Mouse (Mus musculus): ENCODE measurements around the gene Gm10322. TPM values are rescaled to one million over a fixed set of nuclear protein-coding genes. Genes with fewer than 3 reads are reported as not detected.

Gene Gm10322
- total and polyA plus RNA-seq, 3 experiments, result not detected

- TF ChIP-seq GATA1 (IDR thresholded peaks at IDR 0.05; ENCODE audit: borderline replicate concordance, low read length) (no peak), CTCF (IDR thresholded peaks at IDR 0.05; ENCODE audit: low read depth, low read length) (no peak), GATA2 (IDR thresholded peaks at IDR 0.05; ENCODE audit: borderline replicate concordance, low read depth, low read length) (no peak), TAL1 (conservative IDR thresholded peaks at IDR 0.05; ENCODE audit: low read depth, low read length) (no peak), POLR2AphosphoS5 (IDR thresholded peaks at IDR 0.05; ENCODE audit: insufficient replicate concordance, low read depth, low read length) (no peak)
- Histone ChIP-seq H3K36me3 (replicated peaks) (peaks cover 7% of the 10 kb centered on the region), H3K4me3 (ENCODE audit: low read depth, low read length) (no peak overlapping the region), H3K27me3 (ENCODE audit: insufficient read depth, low read length) (no peaks in the 10 kb centered on the region), H3K9me3 (replicated peaks) (no peaks in the 10 kb centered on the region), H3K4me1 (ENCODE audit: insufficient read depth, low read depth, low read length) (peaks cover 2% of the 10 kb centered on the region; the same call in 1 of the 2 replicates)
- DNase-seq (ENCODE audit: low spot score), result no peak
- no peak for ATAC-seq (ENCODE audit: extremely low read depth, insufficient number of reproducible peaks, low FRiP score, poor library complexity, severe bottlenecking)
Observed at GRCm38 (mm10) chr10:59604879-59605464, 10.9 kb upstream of the Gm10322 start.

GRCm38 (mm10) chr10:59613276-59613675, 2.6 kb upstream of the Gm10322 start:
- H3K4me3 ChIP-seq (ENCODE audit: low read depth, low read length), result no peak overlapping the region
- no peaks in the 10 kb centered on the region for H3K27me3 ChIP-seq (ENCODE audit: insufficient read depth, low read length)
- TF ChIP-seq TAL1 (conservative IDR thresholded peaks at IDR 0.05; ENCODE audit: low read depth, low read length), result no peak
- no peak for TF ChIP-seq CTCF (IDR thresholded peaks at IDR 0.05; ENCODE audit: low read depth, low read length)
- no peak for TF ChIP-seq GATA2 (IDR thresholded peaks at IDR 0.05; ENCODE audit: borderline replicate concordance, low read depth, low read length)
- TF ChIP-seq GATA1 (IDR thresholded peaks at IDR 0.05; ENCODE audit: borderline replicate concordance, low read length), result no peak
- no peak for TF ChIP-seq POLR2AphosphoS5 (IDR thresholded peaks at IDR 0.05; ENCODE audit: insufficient replicate concordance, low read depth, low read length)
- peaks cover 13% of the 10 kb centered on the region for H3K4me1 ChIP-seq (ENCODE audit: insufficient read depth, low read depth, low read length)
- H3K9me3 ChIP-seq (replicated peaks), result no peaks in the 10 kb centered on the region
- DNase-seq (ENCODE audit: low spot score) (no peak), ATAC-seq (ENCODE audit: extremely low read depth, insufficient number of reproducible peaks, low FRiP score, poor library complexity, severe bottlenecking) (no peak)
- H3K36me3 ChIP-seq (replicated peaks), result no peaks in the 10 kb centered on the region

GRCm38 (mm10) chr10:59614141-59614540, 1.7 kb upstream of the Gm10322 start:
- no peaks in the 10 kb centered on the region for H3K27me3 ChIP-seq (ENCODE audit: insufficient read depth, low read length)
- ATAC-seq (ENCODE audit: extremely low read depth, insufficient number of reproducible peaks, low FRiP score, poor library complexity, severe bottlenecking), result no peak
- H3K36me3 ChIP-seq (replicated peaks), result no peaks in the 10 kb centered on the region
- H3K4me1 ChIP-seq (ENCODE audit: insufficient read depth, low read depth, low read length), result peaks cover 11% of the 10 kb centered on the region
- H3K9me3 ChIP-seq (replicated peaks), result no peaks in the 10 kb centered on the region
- DNase-seq (ENCODE audit: low spot score), result no peak
- TF ChIP-seq CTCF (IDR thresholded peaks at IDR 0.05; ENCODE audit: low read depth, low read length) (no peak), POLR2AphosphoS5 (IDR thresholded peaks at IDR 0.05; ENCODE audit: insufficient replicate concordance, low read depth, low read length) (no peak), GATA2 (IDR thresholded peaks at IDR 0.05; ENCODE audit: borderline replicate concordance, low read depth, low read length) (no peak), TAL1 (conservative IDR thresholded peaks at IDR 0.05; ENCODE audit: low read depth, low read length) (no peak), GATA1 (IDR thresholded peaks at IDR 0.05; ENCODE audit: borderline replicate concordance, low read length) (no peak)
- no peak overlapping the region for H3K4me3 ChIP-seq (ENCODE audit: low read depth, low read length)

GRCm38 (mm10) chr10:59615411-59615810, 452 bp upstream of the Gm10322 start:
- H3K9me3 ChIP-seq (replicated peaks), result no peaks in the 10 kb centered on the region
- ATAC-seq (ENCODE audit: extremely low read depth, insufficient number of reproducible peaks, low FRiP score, poor library complexity, severe bottlenecking) (no peak), DNase-seq (ENCODE audit: low spot score) (no peak)
- H3K27me3 ChIP-seq (ENCODE audit: insufficient read depth, low read length), result no peaks in the 10 kb centered on the region
- peak overlapping the region; percentile 78 for H3K4me3 ChIP-seq (ENCODE audit: low read depth, low read length)
- peaks cover 11% of the 10 kb centered on the region for H3K4me1 ChIP-seq (ENCODE audit: insufficient read depth, low read depth, low read length)
- TF ChIP-seq CTCF (IDR thresholded peaks at IDR 0.05; ENCODE audit: low read depth, low read length), result no peak
- no peak for TF ChIP-seq TAL1 (conservative IDR thresholded peaks at IDR 0.05; ENCODE audit: low read depth, low read length)
- TF ChIP-seq GATA1 (IDR thresholded peaks at IDR 0.05; ENCODE audit: borderline replicate concordance, low read length), result no peak
- no peak for TF ChIP-seq GATA2 (IDR thresholded peaks at IDR 0.05; ENCODE audit: borderline replicate concordance, low read depth, low read length)
- no peak for TF ChIP-seq POLR2AphosphoS5 (IDR thresholded peaks at IDR 0.05; ENCODE audit: insufficient replicate concordance, low read depth, low read length)
- H3K36me3 ChIP-seq (replicated peaks), result no peaks in the 10 kb centered on the region

GRCm38 (mm10) chr10:59616522-59616921, 659 bp downstream of the Gm10322 start, which contains the start of gene Mcu:
Gene Mcu (minus strand): TSS chr10:59616692.
- Histone ChIP-seq H3K4me1 (ENCODE audit: insufficient read depth, low read depth, low read length) (peaks cover 11% of the 10 kb centered on the region), H3K9me3 (replicated peaks) (no peaks in the 10 kb centered on the region), H3K36me3 (replicated peaks) (no peaks in the 10 kb centered on the region), H3K27me3 (ENCODE audit: insufficient read depth, low read length) (no peaks in the 10 kb centered on the region), H3K4me3 (ENCODE audit: low read depth, low read length) (peak within 1 kb of the TSS; percentile 78)
- no peak for TF ChIP-seq GATA2 (IDR thresholded peaks at IDR 0.05; ENCODE audit: borderline replicate concordance, low read depth, low read length)
- TF ChIP-seq POLR2AphosphoS5 (IDR thresholded peaks at IDR 0.05; ENCODE audit: insufficient replicate concordance, low read depth, low read length), result no peak
- no peak for TF ChIP-seq TAL1 (conservative IDR thresholded peaks at IDR 0.05; ENCODE audit: low read depth, low read length)
- no peak for TF ChIP-seq GATA1 (IDR thresholded peaks at IDR 0.05; ENCODE audit: borderline replicate concordance, low read length)
- no peak for TF ChIP-seq CTCF (IDR thresholded peaks at IDR 0.05; ENCODE audit: low read depth, low read length)
- peak; percentile 81 for DNase-seq (ENCODE audit: low spot score)
- peak; percentile 98 for ATAC-seq (ENCODE audit: extremely low read depth, insufficient number of reproducible peaks, low FRiP score, poor library complexity, severe bottlenecking)

GRCm38 (mm10) chr10:59617776-59618175, 1.9 kb downstream of the Gm10322 start:
- H3K27me3 ChIP-seq (ENCODE audit: insufficient read depth, low read length), result no peaks in the 10 kb centered on the region
- H3K9me3 ChIP-seq (replicated peaks), result no peaks in the 10 kb centered on the region
- DNase-seq (ENCODE audit: low spot score), result no peak
- ATAC-seq (ENCODE audit: extremely low read depth, insufficient number of reproducible peaks, low FRiP score, poor library complexity, severe bottlenecking), result no peak
- H3K36me3 ChIP-seq (replicated peaks), result no peaks in the 10 kb centered on the region
- H3K4me1 ChIP-seq (ENCODE audit: insufficient read depth, low read depth, low read length), result peaks cover 11% of the 10 kb centered on the region
- H3K4me3 ChIP-seq (ENCODE audit: low read depth, low read length), result no peak overlapping the region
- TF ChIP-seq CTCF (IDR thresholded peaks at IDR 0.05; ENCODE audit: low read depth, low read length) (no peak), GATA2 (IDR thresholded peaks at IDR 0.05; ENCODE audit: borderline replicate concordance, low read depth, low read length) (no peak), POLR2AphosphoS5 (IDR thresholded peaks at IDR 0.05; ENCODE audit: insufficient replicate concordance, low read depth, low read length) (no peak), GATA1 (IDR thresholded peaks at IDR 0.05; ENCODE audit: borderline replicate concordance, low read length) (no peak), TAL1 (conservative IDR thresholded peaks at IDR 0.05; ENCODE audit: low read depth, low read length) (no peak)
